Mouse (Mus musculus): ENCODE measurements around the gene Def6. TPM values are rescaled to one million over a fixed set of nuclear protein-coding genes. Genes with fewer than 3 reads are reported as not detected.

Def6 gene
- polyA plus RNA-seq (2012; ENCODE audit: low replicate concordance), result 145 and 319 TPM in 2 replicates

GRCm38 (mm10) chr17:28207591-28208313 is at the start of gene Def6:
TSS of gene Def6 (plus strand) at chr17:28207778.

DNA sequence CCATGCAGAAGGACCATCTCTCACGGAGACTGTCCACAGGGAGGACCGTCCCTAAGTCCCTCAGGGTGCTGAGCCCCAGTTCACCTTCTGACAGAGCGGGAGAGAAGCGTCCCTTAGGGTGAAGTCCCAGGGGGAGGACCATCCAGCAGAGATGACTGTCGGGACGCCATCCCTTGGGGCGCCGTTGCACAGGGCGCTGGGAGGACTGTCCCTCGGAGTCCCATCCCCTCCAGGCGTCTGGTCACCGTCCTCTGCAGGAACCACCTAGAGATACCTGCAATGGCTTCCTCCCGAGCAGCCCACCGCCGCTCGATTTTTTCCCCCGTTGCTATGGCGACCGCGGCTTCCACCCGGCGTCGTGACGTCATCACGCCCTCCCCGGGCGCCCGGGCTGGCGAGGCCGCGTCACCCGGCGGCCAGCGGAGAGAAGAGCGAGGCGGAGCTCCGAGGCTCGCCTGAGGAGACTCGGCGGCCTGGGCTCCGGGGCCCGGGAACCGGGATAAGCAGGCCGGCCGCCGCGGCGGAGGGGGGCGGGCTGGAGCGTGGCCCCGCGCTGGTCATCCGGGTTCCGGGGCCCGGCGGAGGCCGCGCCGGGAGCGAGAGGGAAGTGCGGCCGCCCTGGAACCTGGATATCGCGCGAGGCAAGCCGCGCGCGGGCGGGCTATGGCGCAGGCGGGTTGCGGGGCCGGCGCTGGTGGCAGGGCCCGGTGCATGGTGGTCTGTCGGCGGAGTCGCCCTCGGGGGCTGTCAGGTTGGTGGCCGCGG is 30.6 kb upstream of the Def6 start, which contains the start of gene Zfp523:
Zfp523 (plus strand) TSS at position 355 of the 765 bp plus-strand sequence.

DNA sequence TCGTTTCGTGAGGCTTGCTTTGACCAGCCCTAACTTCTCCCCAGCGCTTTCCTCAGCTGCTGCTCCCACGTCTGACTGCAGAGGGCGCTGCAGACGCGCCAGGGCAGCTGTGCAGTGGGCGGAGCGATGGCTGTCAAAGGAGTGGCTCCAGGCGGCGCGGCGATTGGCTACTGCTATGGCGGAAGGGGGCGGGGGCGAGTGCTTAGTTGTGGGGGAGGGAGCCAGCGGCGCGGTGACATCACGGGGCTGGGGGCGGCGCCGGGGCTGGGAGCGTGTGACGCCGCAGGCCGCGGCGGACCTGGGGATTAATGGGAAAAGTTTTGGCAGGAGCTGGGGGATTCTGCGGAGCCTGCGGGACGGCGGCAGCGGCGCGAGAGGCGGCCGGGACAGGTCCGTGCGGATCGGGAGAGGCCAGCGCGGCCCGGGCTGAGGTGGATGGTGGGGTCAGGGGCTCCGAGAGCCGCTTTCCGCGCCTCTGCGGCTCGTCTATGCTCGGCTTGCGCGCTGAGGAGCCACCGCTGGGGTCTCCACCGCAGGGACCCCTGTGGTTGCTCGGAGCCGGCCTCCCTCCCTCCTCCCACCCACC is 25.0 kb downstream of the Def6 start, which contains the start of gene Ppard:
Ppard (plus strand) TSS at position 226 of the 586 bp plus-strand sequence.

Other genes with a start within 250 kb of the Def6 start
- 2.2 and 4.5 TPM in 2 replicates for gene Tcp11, start 127.1 kb upstream of the Def6 start, polyA plus RNA-seq (2012; ENCODE audit: low replicate concordance)
- gene Scube3, start 65.6 kb upstream of the Def6 start, polyA plus RNA-seq (2012; ENCODE audit: low replicate concordance), result 0.15 and 0.20 TPM in 2 replicates
- 25.1 and 68.8 TPM in 2 replicates for gene Zfp523, start 30.6 kb upstream of the Def6 start, polyA plus RNA-seq (2012; ENCODE audit: low replicate concordance)
- 37.1 and 71.8 TPM in 2 replicates for gene Ppard, start 24.9 kb downstream of the Def6 start, polyA plus RNA-seq (2012; ENCODE audit: low replicate concordance)
- gene Fance, start 105.7 kb downstream of the Def6 start, polyA plus RNA-seq (2012; ENCODE audit: low replicate concordance), result 40.1 and 48.3 TPM in 2 replicates
- 1,596 and 4,290 TPM in 2 replicates for gene Rpl10a, start 120.7 kb downstream of the Def6 start, polyA plus RNA-seq (2012; ENCODE audit: low replicate concordance)
- 0.22 TPM in 2 replicates for gene Tead3, start 143.0 kb downstream of the Def6 start, polyA plus RNA-seq (2012; ENCODE audit: low replicate concordance)
- not detected in 2 replicates for gene Tulp1, start 157.4 kb downstream of the Def6 start, polyA plus RNA-seq (2012; ENCODE audit: low replicate concordance)

Data from hematopoietic multipotent progenitor cell, adult 10-12 weeks (in vitro differentiated cells).